Mouse (Mus musculus) myocyte (in vitro differentiated cells): ENCODE measurements at regions not wholly inside any gene's neighbourhood (a gene's known extent, or its start where the extent isn't known, plus 50 kb on each side); places are given as distances from the start of the nearest gene placed in this dataset.

Experiments used
- CEBPB ChIP-seq: IDR thresholded peaks from 2 replicates; pipeline ENCODE4 v1.6.1; 2011; ENCODE audit warnings: mild to moderate bottlenecking, moderate library complexity; ENCODE audit not compliant: poor library complexity, insufficient read depth, severe bottlenecking
- E2F4 ChIP-seq: IDR thresholded peaks from one replicate; pipeline ENCODE4 v1.6.1; 2011; ENCODE audit warnings: mild to moderate bottlenecking, control low read depth, moderate library complexity; ENCODE audit not compliant: insufficient read depth
- MAX ChIP-seq: IDR thresholded peaks from one replicate; pipeline ENCODE4 v1.6.1; 2011; ENCODE audit warnings: low read depth, mild to moderate bottlenecking, control low read depth
- MYOD1 ChIP-seq, 3 experiments: IDR thresholded peaks; one replicate each; pipeline ENCODE4 v1.6.1; 2011; ENCODE audit warnings: control low read depth in 2 of 3, low read depth in 2 of 3, mild to moderate bottlenecking in 2 of 3, moderate library complexity in 1 of 3; ENCODE audit not compliant: insufficient read length in 2 of 3, control insufficient read depth in 1 of 3
- MYOG ChIP-seq, 3 experiments: IDR thresholded peaks; one replicate each; pipeline ENCODE4 v1.6.1; 2011; ENCODE audit warnings: control low read depth in 2 of 3, low read depth in 2 of 3, mild to moderate bottlenecking in 2 of 3; ENCODE audit not compliant: insufficient read length in 2 of 3, control insufficient read depth in 1 of 3, insufficient read depth in 1 of 3
- POLR2A ChIP-seq: IDR thresholded peaks from one replicate; pipeline ENCODE4 v1.6.1; 2011; ENCODE audit warnings: low read depth, mild to moderate bottlenecking, control low read depth, moderate library complexity; ENCODE audit not compliant: insufficient read length
- POLR2AphosphoS2 ChIP-seq: IDR thresholded peaks from one replicate; pipeline ENCODE4 v1.6.1; 2011; ENCODE audit warnings: low read depth, control low read depth; ENCODE audit not compliant: insufficient read length
- REST ChIP-seq: IDR thresholded peaks from one replicate; pipeline ENCODE4 v1.6.1; 2011; ENCODE audit warnings: mild to moderate bottlenecking, control low read depth, moderate library complexity; ENCODE audit not compliant: insufficient read depth, insufficient read length
- TCF12 ChIP-seq: IDR thresholded peaks from one replicate; pipeline ENCODE4 v1.6.1; 2011; ENCODE audit warnings: mild to moderate bottlenecking, control low read depth; ENCODE audit not compliant: poor library complexity, insufficient read depth, severe bottlenecking
- USF1 ChIP-seq: IDR thresholded peaks from one replicate; pipeline ENCODE4 v1.6.1; 2011; ENCODE audit warnings: low read depth, mild to moderate bottlenecking, control low read depth, moderate library complexity

GRCm38 (mm10) chr15:36892576-36893205, 114.9 kb downstream of the Zfp706 start:
- TF ChIP-seq POLR2A (no peak), TCF12 (no peak), MYOG (IDR thresholded peaks at IDR 0.05; ENCODE audit: control insufficient read depth in 1 of 3, insufficient read depth in 1 of 3, insufficient read length in 2 of 3, low read depth in 2 of 3) (no peak), MAX (no peak), USF1 (no peak), MYOD1 (IDR thresholded peaks at IDR 0.05; ENCODE audit: control insufficient read depth in 1 of 3, insufficient read length in 2 of 3, low read depth in 2 of 3) (no peak), E2F4 (no peak), REST (no peak), CEBPB (no peak), POLR2AphosphoS2 (no peak)
